Mouse (Mus musculus) adrenal gland, adult 18-20 months (tissue): ENCODE measurements around the gene Ticrr. TPM values are rescaled to one million over a fixed set of nuclear protein-coding genes. Genes with fewer than 3 reads are reported as not detected.

Experiments used
- DNase-seq, 2 experiments: peaks; one replicate each; pipeline ENCODE4 v3.0.0; 2021 to 2022; ENCODE audit warnings: low spot score in 2 of 2
- total RNA-seq, 2 experiments: library from RNA; stranded (reverse); gene quantifications; 1 replicate in 1 of 2; 2 replicates in 1 of 2; pipeline ENCODE4 v1.2.3; 2021

Ticrr gene
- total RNA-seq, 2 experiments from 2014 or later, result 0.07 to 0.13 TPM

- DNase-seq, result no peak
Measured at GRCm38 (mm10) chr7:79744051-79744450, 84.1 kb downstream of the Ticrr start.

DNA sequence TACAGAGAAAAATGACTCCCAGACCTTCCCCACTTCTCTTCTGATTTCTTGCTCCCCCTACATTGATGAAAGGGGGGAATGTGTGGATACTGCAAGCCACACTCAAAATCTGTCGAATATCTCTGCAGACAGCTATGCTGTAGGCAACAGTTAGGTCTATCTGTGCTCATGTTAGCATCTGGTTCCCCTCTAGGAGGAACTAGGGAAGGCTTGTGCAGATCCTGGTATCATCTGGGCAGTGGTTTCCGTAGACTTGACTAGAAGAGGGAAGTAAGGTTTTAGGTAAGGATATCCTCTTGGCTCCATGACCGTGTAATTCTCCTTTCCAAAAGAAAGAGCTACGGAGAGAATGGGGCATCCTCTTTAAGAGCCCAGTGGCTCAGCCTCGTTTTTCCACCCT lies 84.6 kb downstream of the Ticrr start:
- DNase-seq, result no peak

- DNase-seq, result no peak
Measured at GRCm38 (mm10) chr7:79747659-79748058, 87.7 kb downstream of the Ticrr start.

Other genes with a start within 250 kb of the Ticrr start
- 10 to 100 TPM; 63.5 to 79.3 TPM for gene Polg, start 193.8 kb upstream of the Ticrr start, total RNA-seq
- gene Rhcg, start 42.5 kb upstream of the Ticrr start, total RNA-seq, result 10 to 100 TPM; 13.8 to 22.0 TPM
- 1 to 10 TPM; 2.3 to 2.5 TPM for gene Kif7, start 55.5 kb downstream of the Ticrr start, total RNA-seq
- 1,000 to 10,000 TPM in 1 of 2 experiments, 100 to 1,000 TPM in 1; 490 to 1,137 TPM for gene Plin1, start 72.7 kb downstream of the Ticrr start, total RNA-seq
- 10 to 100 TPM; 55.5 to 61.1 TPM for gene Pex11a, start 82.9 kb downstream of the Ticrr start, total RNA-seq
- 1 to 10 TPM; 1.8 to 2.5 TPM for gene Wdr93, start 83.0 kb downstream of the Ticrr start, total RNA-seq
- not detected for gene Mesp1, start 133.6 kb downstream of the Ticrr start, total RNA-seq
- gene Mesp2, start 150.5 kb downstream of the Ticrr start, total RNA-seq, result under 1 TPM; 0.36 to 0.90 TPM
- 10 to 100 TPM in 1 of 2 experiments, 1 to 10 TPM in 1; 6.8 to 15.4 TPM for gene Anpep, start 200.9 kb downstream of the Ticrr start, total RNA-seq